Mouse (Mus musculus): Measurements from ENCODE around the gene Pmepa1. TPM values are rescaled to one million over a fixed set of nuclear protein-coding genes. Genes with fewer than 3 reads are reported as not detected.
A peak's percentile ranks its signal among the peaks of the same experiment; 100 is the strongest.

Pmepa1 gene
- total and polyA plus RNA-seq, 2 experiments from 2014 or later = 3.1 to 6.9 TPM

DNA sequence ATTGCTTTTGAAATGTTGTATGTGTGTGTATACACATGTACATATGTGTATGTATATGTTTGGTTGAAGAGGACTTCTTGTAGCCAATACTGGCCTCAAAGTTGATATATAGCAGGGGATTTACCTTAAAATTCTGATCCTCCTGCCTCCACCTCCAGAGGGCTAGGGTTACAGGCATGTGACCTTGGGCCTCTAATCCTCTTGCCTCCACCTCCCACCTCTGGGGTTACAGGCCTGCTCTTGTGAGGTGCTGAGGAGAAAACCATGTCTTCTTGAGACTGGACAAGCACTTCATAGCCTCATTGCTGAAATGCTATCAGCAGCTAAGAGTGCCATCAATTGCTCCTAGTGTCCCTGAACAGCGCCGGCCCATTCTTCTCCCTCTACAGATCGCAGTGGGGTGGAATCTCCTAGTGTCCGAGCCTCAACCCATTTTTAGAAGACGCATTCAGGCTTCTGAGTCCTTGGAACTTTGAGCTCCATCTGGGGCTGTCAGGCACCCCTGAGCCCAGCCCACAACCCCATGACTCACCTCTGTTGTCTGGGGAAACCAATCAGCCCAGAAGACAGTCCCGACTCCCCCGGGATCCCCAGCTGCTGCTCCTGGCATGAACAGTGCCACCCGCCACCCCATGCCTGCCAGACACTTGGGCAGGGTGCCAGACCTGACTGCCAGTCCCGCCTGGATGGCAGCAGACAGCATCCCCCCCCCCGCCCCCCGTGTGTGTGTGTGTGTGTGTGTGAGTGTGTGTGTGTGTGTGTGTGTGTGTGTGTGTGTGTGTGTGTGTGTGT, 30.6 kb upstream of the Pmepa1 start:
- no peak for TF ChIP-seq CTCF (IDR thresholded peaks at IDR 0.05; ENCODE audit: low read depth)
- 15% methylated on average over 10 of the region's 11 CpGs for WGBS
- Histone ChIP-seq H3K4me2 (ENCODE audit: low read depth) (peak overlapping the region; percentile 41), H3K9ac (no peak overlapping the region), H3K36me3 (ENCODE audit: insufficient read depth) (no peaks in the 10 kb centered on the region), H3K4me3 (ENCODE audit: low read depth, low read length) (no peak overlapping the region), H3K27me3 (ENCODE audit: insufficient read depth, low read length) (no peaks in the 10 kb centered on the region), H3K9me3 (ENCODE audit: low read length) (no peaks in the 10 kb centered on the region), H3K4me1 (ENCODE audit: insufficient read depth) (0 out of 2 replicates have a peak, but pooled peaks cover 9% of the 10 kb centered on the region), H3K27ac (ENCODE audit: low read depth, low read length) (peak overlapping the region; percentile 57)
- ATAC-seq (peak; percentile 96), DNase-seq (peak; percentile 90)

DNA sequence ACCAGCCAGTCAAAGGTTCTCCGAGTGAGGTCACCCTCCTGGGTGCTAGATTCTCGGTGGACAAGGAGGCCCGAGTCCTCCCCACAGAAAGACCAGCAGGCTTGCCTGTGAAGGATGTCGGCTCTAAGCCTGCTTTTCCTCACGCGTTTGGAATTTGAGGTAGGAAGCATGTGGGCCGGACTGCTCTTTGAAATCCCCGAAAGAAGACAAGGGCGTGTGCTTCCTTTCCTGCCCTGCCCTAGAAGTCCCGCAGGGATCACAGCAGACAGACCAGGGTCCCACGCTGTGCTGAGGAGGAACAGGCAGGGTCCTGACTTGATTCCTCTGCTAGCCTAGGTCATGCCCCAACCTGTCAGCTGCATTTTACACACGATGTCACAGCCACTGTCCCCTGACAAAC, 28.7 kb upstream of the Pmepa1 start:
- Histone ChIP-seq H3K27ac (ENCODE audit: low read depth, low read length) (no peak overlapping the region), H3K4me2 (ENCODE audit: low read depth) (no peak overlapping the region), H3K4me3 (ENCODE audit: low read depth, low read length) (no peak overlapping the region), H3K4me1 (ENCODE audit: insufficient read depth) (0 out of 2 replicates have a peak, but pooled peaks cover 9% of the 10 kb centered on the region), H3K27me3 (ENCODE audit: insufficient read depth, low read length) (no peaks in the 10 kb centered on the region), H3K9ac (no peak overlapping the region), H3K9me3 (ENCODE audit: low read length) (no peaks in the 10 kb centered on the region), H3K36me3 (ENCODE audit: insufficient read depth) (no peaks in the 10 kb centered on the region)
- WGBS = 59% methylated on average over 12 of the region's 12 CpGs
- DNase-seq (no peak), ATAC-seq (no peak)
- TF ChIP-seq CTCF (IDR thresholded peaks at IDR 0.05; ENCODE audit: low read depth) = no peak

DNA sequence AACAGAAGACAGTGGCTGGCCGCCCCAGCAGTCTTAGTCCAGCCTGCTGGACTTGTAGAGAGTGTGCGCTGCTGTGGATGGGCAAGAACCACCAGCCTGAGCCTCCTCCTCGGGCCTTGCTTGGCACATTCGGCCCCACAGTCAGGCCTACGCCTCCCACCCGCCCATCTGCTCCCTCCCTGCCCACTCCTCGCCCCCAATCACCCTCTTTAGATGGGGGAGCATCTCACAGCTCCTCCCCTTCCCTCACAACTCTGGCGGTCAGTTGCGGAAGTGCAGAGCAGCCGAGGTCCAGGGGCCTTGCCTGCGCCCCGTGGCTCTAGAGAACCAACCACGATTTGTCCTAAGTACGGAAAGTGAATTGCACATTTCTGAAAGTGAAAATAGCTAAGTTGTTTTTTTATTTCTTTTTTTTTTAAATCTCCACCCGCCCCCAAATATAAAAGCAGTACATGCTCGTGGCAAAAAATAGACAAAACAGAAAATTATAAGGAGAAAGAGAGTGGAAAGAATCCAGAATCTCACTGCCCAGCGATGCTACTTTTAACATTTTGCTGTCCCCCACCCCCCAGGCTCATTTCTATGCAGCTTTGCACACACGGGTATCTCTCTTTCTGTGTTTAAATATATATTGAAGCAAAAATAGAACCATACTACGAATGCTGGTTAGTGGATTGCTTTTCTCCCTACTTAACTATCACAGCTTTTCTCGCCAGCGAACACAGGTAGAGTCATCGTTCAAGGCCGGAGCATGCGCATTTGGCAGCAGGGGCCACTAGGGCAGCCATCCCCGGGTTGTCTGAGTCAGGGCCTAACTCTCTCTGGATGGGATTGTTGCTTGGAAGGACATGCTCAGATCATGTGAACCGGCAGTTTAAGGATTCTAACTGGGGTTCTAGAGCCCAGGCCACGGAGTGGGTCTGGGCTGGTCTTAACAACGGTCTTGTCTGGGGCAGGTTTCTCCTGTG, 24.6 kb upstream of the Pmepa1 start:
- DNase-seq (peak; percentile 25), ATAC-seq (peak; percentile 67)
- peak; percentile 50; the same call in 1 of the 2 replicates for TF ChIP-seq CTCF (IDR thresholded peaks at IDR 0.05; ENCODE audit: low read depth)
- Histone ChIP-seq H3K27me3 (ENCODE audit: insufficient read depth, low read length) (no peaks in the 10 kb centered on the region), H3K27ac (ENCODE audit: low read depth, low read length) (0 out of 2 replicates have a peak overlapping the region, but pooled peaks have one; percentile 21), H3K4me2 (ENCODE audit: low read depth) (no peak overlapping the region), H3K36me3 (ENCODE audit: insufficient read depth) (no peaks in the 10 kb centered on the region), H3K9ac (no peak overlapping the region), H3K4me1 (ENCODE audit: insufficient read depth) (no peaks in the 10 kb centered on the region), H3K9me3 (ENCODE audit: low read length) (no peaks in the 10 kb centered on the region; the same call in 1 of the 2 replicates), H3K4me3 (ENCODE audit: low read depth, low read length) (no peak overlapping the region)
- WGBS = 64% methylated on average over 28 of the region's 28 CpGs

DNA sequence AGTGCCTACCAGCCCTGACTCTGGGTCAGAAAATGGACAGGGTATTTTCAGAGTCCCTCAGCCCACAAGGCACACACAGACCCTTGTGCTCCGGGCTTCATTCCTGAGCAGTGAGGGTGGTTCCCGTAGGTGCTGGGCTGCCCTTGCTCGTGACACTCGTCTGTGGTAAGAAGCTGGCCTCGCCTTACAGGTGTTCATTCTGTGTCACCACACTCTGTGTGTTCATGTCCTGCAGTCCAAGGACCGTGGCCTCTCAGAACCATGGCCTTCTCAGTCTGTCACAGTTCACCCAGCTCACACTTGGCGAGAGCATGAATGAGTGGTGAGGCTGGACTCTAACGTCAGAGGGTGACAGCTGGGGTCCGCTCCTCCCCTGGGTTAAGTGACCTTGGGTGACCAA, 20.1 kb upstream of the Pmepa1 start:
- DNase-seq = no peak
- WGBS = 91% methylated on average over 9 of the region's 9 CpGs

DNA sequence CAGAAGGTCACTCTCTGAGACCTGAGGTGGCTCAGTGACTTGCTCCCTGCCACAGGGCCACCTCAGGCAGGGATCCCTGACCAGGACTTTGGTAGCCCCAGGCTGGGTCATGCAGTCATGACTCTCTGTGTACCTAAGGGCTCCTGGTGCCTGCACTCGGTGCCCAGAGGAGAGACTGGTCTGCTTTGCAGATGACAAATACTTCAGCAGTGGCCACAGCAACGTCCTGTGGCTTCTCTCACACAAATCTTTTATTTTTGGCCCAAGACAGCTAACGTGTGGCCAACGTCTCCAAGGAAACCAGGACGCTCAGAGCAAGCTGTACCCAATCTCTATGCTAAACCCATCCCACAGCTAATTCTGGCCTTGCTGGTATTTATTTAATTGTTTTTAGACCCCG, 16.7 kb upstream of the Pmepa1 start:
- no peak for TF ChIP-seq CTCF (IDR thresholded peaks at IDR 0.05; ENCODE audit: low read depth)
- no peaks in the 10 kb centered on the region for H3K36me3 ChIP-seq (ENCODE audit: insufficient read depth)
- H3K4me3 ChIP-seq (ENCODE audit: low read depth, low read length) = no peak overlapping the region
- ATAC-seq (peak; percentile 85), DNase-seq (peak; percentile 61)
- H3K27me3 ChIP-seq (ENCODE audit: insufficient read depth, low read length) = no peaks in the 10 kb centered on the region
- H3K4me2 ChIP-seq (ENCODE audit: low read depth) = no peak overlapping the region
- H3K9ac ChIP-seq = no peak overlapping the region
- 33% methylated on average over 6 of the region's 6 CpGs for WGBS
- no peak overlapping the region for H3K27ac ChIP-seq (ENCODE audit: low read depth, low read length)
- no peaks in the 10 kb centered on the region for H3K9me3 ChIP-seq (ENCODE audit: low read length)
- no peaks in the 10 kb centered on the region for H3K4me1 ChIP-seq (ENCODE audit: insufficient read depth)

More for the DNA sequence above, 20.1 kb upstream of the Pmepa1 start:
- H3K27ac ChIP-seq (ENCODE audit: low read depth, low read length) = no peak overlapping the region
- TF ChIP-seq CTCF (IDR thresholded peaks at IDR 0.05; ENCODE audit: low read depth) = no peak
- H3K36me3 ChIP-seq (ENCODE audit: insufficient read depth) = no peaks in the 10 kb centered on the region
- no peak for ATAC-seq
- no peak overlapping the region for H3K9ac ChIP-seq
- no peaks in the 10 kb centered on the region for H3K4me1 ChIP-seq (ENCODE audit: insufficient read depth)
- H3K4me2 ChIP-seq (ENCODE audit: low read depth) = no peak overlapping the region
- H3K4me3 ChIP-seq (ENCODE audit: low read depth, low read length) = no peak overlapping the region
- H3K9me3 ChIP-seq (ENCODE audit: low read length) = no peaks in the 10 kb centered on the region; the same call in 1 of the 2 replicates
- no peaks in the 10 kb centered on the region for H3K27me3 ChIP-seq (ENCODE audit: insufficient read depth, low read length)

DNA sequence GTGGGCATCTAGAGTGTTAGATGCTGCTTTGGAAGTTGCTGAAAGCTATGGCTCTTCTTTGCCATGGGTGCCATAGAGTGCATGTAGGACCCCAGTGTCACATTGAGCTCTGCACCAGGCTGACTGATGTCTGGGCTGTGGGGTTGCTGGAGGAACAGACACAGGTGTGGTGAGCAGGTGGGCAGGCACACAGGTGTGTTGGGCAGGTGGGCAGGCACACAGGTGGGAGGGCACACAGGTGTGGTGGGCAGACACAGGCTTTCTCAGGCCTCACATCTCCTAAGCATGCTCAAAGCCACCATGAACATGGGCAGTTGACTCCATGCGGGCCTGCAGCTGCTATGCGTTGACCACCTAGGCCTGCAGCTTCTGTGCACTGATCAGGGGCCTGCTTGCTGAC, 16.2 kb upstream of the Pmepa1 start:
- Histone ChIP-seq H3K27ac (ENCODE audit: low read depth, low read length) (no peak overlapping the region), H3K4me3 (ENCODE audit: low read depth, low read length) (no peak overlapping the region), H3K9ac (no peak overlapping the region), H3K36me3 (ENCODE audit: insufficient read depth) (no peaks in the 10 kb centered on the region), H3K4me2 (ENCODE audit: low read depth) (no peak overlapping the region), H3K4me1 (ENCODE audit: insufficient read depth) (no peaks in the 10 kb centered on the region), H3K9me3 (ENCODE audit: low read length) (no peaks in the 10 kb centered on the region), H3K27me3 (ENCODE audit: insufficient read depth, low read length) (no peaks in the 10 kb centered on the region)
- 96% methylated on average over 2 of the region's 2 CpGs for WGBS
- DNase-seq (no peak), ATAC-seq (no peak)
- no peak for TF ChIP-seq CTCF (IDR thresholded peaks at IDR 0.05; ENCODE audit: low read depth)

Data from forebrain, postnatal 0 days (tissue).